Mouse (Mus musculus) lung, embryonic 14.5 days (tissue): ENCODE results near the gene Aqp11. TPM values are rescaled to one million over a fixed set of nuclear protein-coding genes. Genes with fewer than 3 reads are reported as not detected.

ENCODE experiments used
- ATAC-seq: fragments of 200-750 bp; cut with Nextera tagmentation; 2 replicates; pipeline ENCODE4 v1.8.0; 2017; ENCODE audit warnings: mild to moderate bottlenecking, moderate TSS enrichment, moderate library complexity; ENCODE audit not compliant: insufficient read depth
- DNase-seq: peaks from one replicate; pipeline ENCODE4 v3.0.0-alpha.2; 2015
- H3K27ac ChIP-seq: fragments of 300-500 bp; sonication (generic); 2 replicates; pipeline ENCODE4 v1.5.1; 2014; ENCODE audit warnings: low read depth, mild to moderate bottlenecking, moderate library complexity
- H3K27me3 ChIP-seq: fragments of 300-500 bp; sonication (generic); 2 replicates; pipeline ENCODE4 v1.6.1; 2014; ENCODE audit warnings: low read length, control low read depth; ENCODE audit not compliant: insufficient read depth
- H3K36me3 ChIP-seq: fragments of 300-500 bp; sonication (generic); 2 replicates; pipeline ENCODE4 v1.6.1; 2014; ENCODE audit warnings: control low read depth; ENCODE audit not compliant: insufficient read depth
- H3K4me1 ChIP-seq: fragments of 300-500 bp; sonication (generic); 2 replicates; pipeline ENCODE4 v1.6.1; 2014; ENCODE audit warnings: antibody characterized with exemption, control low read depth; ENCODE audit not compliant: insufficient read depth
- H3K4me2 ChIP-seq: fragments of 300-500 bp; sonication (generic); 2 replicates; pipeline ENCODE4 v1.6.1; 2014; ENCODE audit warnings: mild to moderate bottlenecking
- H3K4me3 ChIP-seq: fragments of 300-500 bp; sonication (generic); 2 replicates; pipeline ENCODE4 v1.5.1; 2014; ENCODE audit warnings: low read depth, low read length
- H3K9ac ChIP-seq: fragments of 300-500 bp; sonication (generic); 2 replicates; pipeline ENCODE4 v1.6.1; 2014
- H3K9me3 ChIP-seq: fragments of 300-500 bp; sonication (generic); 2 replicates; pipeline ENCODE4 v1.6.1; 2016; ENCODE audit warnings: low read depth, low read length, control low read depth
- CTCF ChIP-seq: IDR thresholded peaks from 2 replicates; pipeline ENCODE4 v1.5.1; 2016; ENCODE audit warnings: antibody characterized with exemption, low read depth
- WGBS: fragments of 180-500 bp; shearing (Covaris S2); extraction: QIAGEN DNeasy Blood & Tissue Kit; methylation state at CpG from one replicate; pipeline ENCODE4 v1.1.7; 2014; 5-methylcytosine and 5-hydroxymethylcytosine counted together
- polyA plus RNA-seq: library from polyadenylated mRNA; unstranded; fragments of >200 nt; fragmentation: Nextera tagmentation; extraction: Ambion mirVana; gene quantifications from 2 replicates; pipeline ENCODE4 v1.2.1, GENCODE M21; 2014

Aqp11 gene
- polyA plus RNA-seq, 1 experiment from 2014 or later, result 3.2 TPM

DNA sequence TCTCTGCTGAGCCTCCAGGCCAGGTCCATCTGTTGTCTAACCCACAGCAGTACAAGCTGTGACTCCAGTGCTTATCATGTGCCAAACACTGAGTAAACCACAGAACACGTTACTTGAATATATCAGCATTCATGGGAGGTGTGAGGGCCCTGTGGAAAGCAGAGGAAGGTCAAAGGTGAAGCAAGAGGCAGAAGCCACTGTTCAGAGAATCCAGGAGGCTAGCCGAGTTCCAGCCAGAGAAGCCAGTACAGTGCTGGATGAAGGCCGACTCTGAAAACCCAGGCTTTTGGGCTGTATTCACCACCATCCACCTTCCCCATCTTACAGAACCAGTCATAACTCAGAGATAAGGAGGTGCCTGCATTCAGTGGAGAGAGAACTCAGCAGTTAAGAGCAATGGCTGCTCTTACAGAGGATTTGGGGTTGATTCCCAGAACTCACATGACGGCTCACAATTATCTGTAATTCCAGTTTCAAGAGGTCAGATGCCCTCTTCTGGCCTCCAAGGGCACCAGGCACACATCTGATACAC is 9.2 kb upstream of the Aqp11 start:
- DNase-seq (no peak), ATAC-seq (no peak)
- TF ChIP-seq CTCF, result no peak
- Histone ChIP-seq H3K4me1 (0 out of 2 replicates have a peak, but pooled peaks cover 2% of the 10 kb centered on the region), H3K4me3 (no peak overlapping the region), H3K9ac (no peak overlapping the region), H3K9me3 (no peaks in the 10 kb centered on the region), H3K4me2 (no peak overlapping the region), H3K27me3 (no peaks in the 10 kb centered on the region), H3K27ac (no peak overlapping the region), H3K36me3 (no peaks in the 10 kb centered on the region)
- 57% methylated on average over 4 of the region's 4 CpGs for WGBS

DNA sequence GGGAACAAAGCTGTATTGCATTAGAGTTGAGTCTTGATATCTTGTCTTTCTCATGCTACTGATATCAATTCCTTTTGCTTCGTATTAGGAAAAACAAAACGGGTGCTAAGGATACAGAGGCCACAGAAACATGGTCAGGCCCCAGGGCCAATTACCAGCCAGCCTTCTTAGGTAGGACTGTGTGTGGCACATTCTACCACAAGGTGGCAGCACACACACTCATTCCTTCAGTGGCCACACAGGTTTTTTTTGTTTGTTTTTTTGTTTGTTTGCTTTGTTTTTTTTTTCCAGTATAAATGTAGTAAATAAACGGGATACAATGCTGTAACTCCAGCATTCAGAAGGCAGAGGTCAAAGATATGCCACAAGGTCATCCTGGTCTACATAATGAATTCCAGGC is 7.2 kb upstream of the Aqp11 start:
- H3K4me1 ChIP-seq, result 0 out of 2 replicates have a peak, but pooled peaks cover 2% of the 10 kb centered on the region
- peak; percentile 79 for TF ChIP-seq CTCF
- 20% methylated on average over 3 of the region's 3 CpGs for WGBS
- ATAC-seq (no peak), DNase-seq (peak; percentile 85)
- H3K9ac ChIP-seq, result no peak overlapping the region
- no peaks in the 10 kb centered on the region for H3K9me3 ChIP-seq
- H3K36me3 ChIP-seq, result no peaks in the 10 kb centered on the region
- no peaks in the 10 kb centered on the region for H3K27me3 ChIP-seq
- H3K27ac ChIP-seq, result no peak overlapping the region
- H3K4me2 ChIP-seq, result no peak overlapping the region
- H3K4me3 ChIP-seq, result no peak overlapping the region

DNA sequence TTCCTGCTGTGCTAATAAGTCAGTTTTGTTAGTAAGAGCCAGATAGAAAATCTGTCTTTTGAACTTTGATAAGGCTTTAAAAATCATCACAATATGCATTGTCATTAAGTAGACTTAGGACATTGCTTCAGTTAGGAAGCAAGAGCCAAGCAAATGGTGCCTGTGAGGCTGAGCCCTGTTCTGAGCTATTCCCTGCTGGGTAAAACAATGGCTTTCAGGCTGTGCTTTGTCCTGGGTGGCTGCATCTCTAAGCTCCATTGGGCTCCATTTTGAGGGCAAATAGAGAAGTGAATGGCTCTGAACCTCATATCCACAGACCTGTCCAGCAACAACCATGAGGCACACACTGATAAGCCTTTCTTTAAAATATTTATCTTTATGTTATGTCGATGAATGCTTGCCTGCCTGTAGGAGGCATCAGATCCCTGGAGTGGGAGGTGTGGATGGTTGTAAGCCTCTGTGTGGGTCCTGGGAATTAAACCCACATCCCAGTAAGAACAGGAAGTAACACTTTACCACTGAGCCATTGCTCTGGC is 3.7 kb upstream of the Aqp11 start:
- whole genome bisulfite sequencing, result 18% methylated on average over 1 of the region's 1 CpGs
- Histone ChIP-seq H3K27ac (no peak overlapping the region), H3K4me2 (no peak overlapping the region), H3K9ac (no peak overlapping the region), H3K27me3 (peaks cover 8% of the 10 kb centered on the region; the same call in 1 of the 2 replicates), H3K36me3 (no peaks in the 10 kb centered on the region), H3K4me1 (no peaks in the 10 kb centered on the region), H3K4me3 (no peak overlapping the region), H3K9me3 (no peaks in the 10 kb centered on the region)
- TF ChIP-seq CTCF, result no peak
- DNase-seq (no peak), ATAC-seq (no peak)

DNA sequence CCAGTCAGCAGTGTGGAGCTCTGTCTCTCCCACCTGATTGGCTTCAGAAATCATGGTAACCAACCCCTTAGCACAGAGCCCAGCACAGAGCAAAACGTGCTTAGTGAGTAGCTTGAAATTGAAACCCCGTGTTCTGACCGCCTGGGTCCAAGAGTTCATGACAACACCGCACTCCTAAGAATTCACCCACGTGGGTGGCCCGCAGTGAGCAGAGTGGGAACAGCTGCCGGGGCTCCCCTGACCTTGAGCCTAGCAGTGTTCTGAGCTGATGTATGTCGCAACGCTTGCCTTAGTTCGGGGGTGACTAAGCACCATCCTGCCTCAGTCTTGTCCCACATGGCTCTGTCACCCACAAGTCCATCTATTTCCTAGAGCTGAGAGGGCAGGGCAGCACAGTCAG is 2.9 kb upstream of the Aqp11 start:
- H3K27ac ChIP-seq, result no peak overlapping the region
- H3K27me3 ChIP-seq, result peaks cover 10% of the 10 kb centered on the region; the same call in 1 of the 2 replicates
- 31% methylated on average over 10 of the region's 10 CpGs for WGBS
- H3K9ac ChIP-seq, result no peak overlapping the region
- H3K9me3 ChIP-seq, result no peaks in the 10 kb centered on the region
- H3K4me3 ChIP-seq, result no peak overlapping the region
- no peak overlapping the region for H3K4me2 ChIP-seq
- DNase-seq (peak; percentile 47), ATAC-seq (no peak)
- H3K4me1 ChIP-seq, result no peaks in the 10 kb centered on the region
- H3K36me3 ChIP-seq, result no peaks in the 10 kb centered on the region
- TF ChIP-seq CTCF, result no peak

DNA sequence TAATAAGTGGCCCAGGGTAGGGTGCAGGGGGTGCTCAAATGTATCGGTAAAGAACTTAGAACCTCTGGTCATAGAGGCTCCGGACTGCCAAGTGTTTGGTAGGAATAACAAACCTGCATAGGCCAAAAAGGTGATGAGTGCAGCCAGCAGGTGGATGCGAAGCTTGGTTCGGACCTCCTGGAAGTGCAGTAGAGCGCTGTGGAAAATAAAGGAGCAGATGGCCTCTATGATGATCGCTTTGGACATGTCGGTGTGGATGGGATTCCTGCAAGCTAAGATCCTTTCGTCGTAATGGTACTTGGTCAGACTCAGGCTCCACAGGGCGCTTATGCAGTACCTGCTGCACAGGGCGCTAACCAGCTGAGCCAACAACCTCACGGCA is 842 bp downstream of the Aqp11 start:
- H3K36me3 ChIP-seq, result no peaks in the 10 kb centered on the region
- H3K27me3 ChIP-seq, result peaks cover 10% of the 10 kb centered on the region; the same call in 1 of the 2 replicates
- no peaks in the 10 kb centered on the region for H3K4me1 ChIP-seq
- no peak; the same call in 1 of the 2 replicates for ATAC-seq
- H3K27ac ChIP-seq, result no peak overlapping the region
- H3K9me3 ChIP-seq, result no peaks in the 10 kb centered on the region
- peak overlapping the region; percentile 52 for H3K9ac ChIP-seq
- 5% methylated on average over 12 of the region's 12 CpGs for WGBS
- peak overlapping the region; percentile 95 for H3K4me2 ChIP-seq
- peak overlapping the region; percentile 57 for H3K4me3 ChIP-seq
- DNase-seq, result no peak
- TF ChIP-seq CTCF, result no peak

DNA sequence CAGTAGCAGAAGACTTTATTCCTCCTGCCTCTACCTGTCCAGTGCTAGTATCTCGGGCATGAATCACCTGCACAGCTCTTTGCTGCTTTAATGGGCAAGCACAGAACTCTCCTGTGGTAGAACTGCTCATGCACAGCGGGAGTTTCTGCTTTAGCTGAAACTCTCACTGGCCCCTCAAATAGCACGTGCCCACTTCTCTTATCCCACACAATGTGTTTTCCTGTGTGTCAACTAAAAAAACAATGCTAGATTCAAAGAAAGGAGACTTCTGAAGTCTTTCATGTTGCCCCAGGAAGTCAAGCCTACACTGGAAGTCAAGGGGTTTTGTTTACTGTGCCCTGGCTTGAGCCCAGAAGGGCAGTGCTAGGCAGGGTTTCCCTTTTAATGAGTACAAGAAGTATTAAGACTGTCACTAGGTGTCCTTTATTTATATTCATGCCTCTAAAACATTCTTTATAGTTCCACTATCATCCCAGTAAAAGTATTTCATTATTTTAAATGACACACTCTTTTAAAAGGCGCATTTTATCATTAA is 2.1 kb downstream of the Aqp11 start:
- H3K27ac ChIP-seq, result no peak overlapping the region
- ATAC-seq (no peak), DNase-seq (peak; percentile 26)
- no peak overlapping the region for H3K9ac ChIP-seq
- no peak overlapping the region; the same call in 1 of the 2 replicates for H3K4me2 ChIP-seq
- no peak overlapping the region for H3K4me3 ChIP-seq
- no peak for TF ChIP-seq CTCF
- peaks cover 10% of the 10 kb centered on the region; the same call in 1 of the 2 replicates for H3K27me3 ChIP-seq
- H3K9me3 ChIP-seq, result no peaks in the 10 kb centered on the region
- WGBS, result 46% methylated on average over 4 of the region's 4 CpGs
- H3K4me1 ChIP-seq, result no peaks in the 10 kb centered on the region
- no peaks in the 10 kb centered on the region for H3K36me3 ChIP-seq

DNA sequence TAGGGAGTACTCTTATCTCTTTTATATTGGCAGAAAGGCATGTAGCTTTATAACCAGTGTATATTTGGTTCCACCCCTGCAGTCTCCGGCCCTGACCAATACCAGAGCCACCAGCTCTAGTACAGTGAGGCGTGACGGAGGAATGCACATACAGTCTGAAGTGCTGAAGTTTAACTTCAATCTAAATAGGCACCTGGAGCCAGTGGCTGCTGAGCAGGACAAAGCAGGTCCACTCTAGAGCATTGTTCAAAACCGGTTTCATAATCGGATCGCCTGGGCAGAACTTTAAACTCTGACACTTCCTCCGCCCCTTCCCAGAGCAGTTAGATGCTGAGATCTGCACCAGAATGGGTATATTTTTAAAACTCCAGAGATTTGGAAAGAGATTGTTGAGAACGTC is 3.1 kb downstream of the Aqp11 start:
- no peak for ATAC-seq
- no peak overlapping the region for H3K4me2 ChIP-seq
- WGBS, result 78% methylated on average over 8 of the region's 8 CpGs

More for the DNA sequence above, 3.1 kb downstream of the Aqp11 start:
- DNase-seq, result no peak
- no peak overlapping the region for H3K9ac ChIP-seq
- H3K4me3 ChIP-seq, result no peak overlapping the region
- H3K27me3 ChIP-seq, result peaks cover 10% of the 10 kb centered on the region; the same call in 1 of the 2 replicates
- H3K4me1 ChIP-seq, result no peaks in the 10 kb centered on the region
- no peak for TF ChIP-seq CTCF
- no peaks in the 10 kb centered on the region for H3K9me3 ChIP-seq
- H3K27ac ChIP-seq, result no peak overlapping the region
- no peaks in the 10 kb centered on the region for H3K36me3 ChIP-seq
